Mouse (Mus musculus) gastrocnemius, adult 2 months (tissue): Measurements from ENCODE around the gene Pdxp. TPM values are rescaled to one million over a fixed set of nuclear protein-coding genes. Genes with fewer than 3 reads are reported as not detected.

ENCODE experiments used
- DNase-seq: peaks from one replicate; pipeline ENCODE4 v3.0.0; 2022
- H3K27ac ChIP-seq: fragments of 200-600 bp; 2 replicates; pipeline ENCODE4 v1.8.1; 2022; ENCODE audit warnings: mild to moderate bottlenecking
- H3K4me3 ChIP-seq: fragments of 200-600 bp; 2 replicates; pipeline ENCODE4 v1.8.1; 2022; ENCODE audit warnings: mild to moderate bottlenecking, moderate library complexity
- CTCF ChIP-seq: fragments of 200-600 bp; IDR thresholded peaks from 2 replicates; pipeline ENCODE4 v1.8.1; 2022; ENCODE audit warnings: antibody characterized with exemption, mild to moderate bottlenecking, moderate library complexity
- intact Hi-C: fragments of 180-260 bp; cut with DNase I; formaldehyde crosslinking; loops from one replicate; pipeline ENCODE4 v1.15.1; 2025
- total RNA-seq, 2 experiments: library from RNA; stranded (reverse); gene quantifications; 2 replicates each; pipeline ENCODE4 v1.2.3; 2021

Pdxp gene
- total RNA-seq, 2 experiments from 2014 or later: 1.1 to 1.4 TPM

DNA sequence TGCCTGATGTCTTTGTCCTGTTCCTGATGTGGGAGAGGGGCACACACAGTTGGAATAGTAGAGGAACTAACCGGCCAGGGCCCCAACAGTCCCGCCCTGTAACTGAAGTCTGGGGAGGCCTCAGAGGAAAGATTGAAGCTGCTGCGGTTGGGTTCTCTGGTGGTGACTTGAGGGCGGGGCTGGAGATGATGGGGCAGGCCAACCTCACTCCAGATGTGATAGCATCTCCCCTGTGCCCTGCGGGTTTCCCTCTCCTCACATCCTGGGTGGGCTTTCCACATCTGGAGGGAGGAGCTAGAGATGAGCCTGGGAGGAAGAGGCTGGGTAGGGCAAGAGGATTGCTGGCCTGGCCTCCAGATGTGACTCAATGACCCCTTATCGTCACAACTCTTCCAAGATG is 9.9 kb downstream of the Pdxp start:
- Histone ChIP-seq H3K27ac (no peak overlapping the region), H3K4me3 (no peak overlapping the region)
- TF ChIP-seq CTCF: no peak
- intact Hi-C loops: no loop called here
- DNase-seq: no peak

DNA sequence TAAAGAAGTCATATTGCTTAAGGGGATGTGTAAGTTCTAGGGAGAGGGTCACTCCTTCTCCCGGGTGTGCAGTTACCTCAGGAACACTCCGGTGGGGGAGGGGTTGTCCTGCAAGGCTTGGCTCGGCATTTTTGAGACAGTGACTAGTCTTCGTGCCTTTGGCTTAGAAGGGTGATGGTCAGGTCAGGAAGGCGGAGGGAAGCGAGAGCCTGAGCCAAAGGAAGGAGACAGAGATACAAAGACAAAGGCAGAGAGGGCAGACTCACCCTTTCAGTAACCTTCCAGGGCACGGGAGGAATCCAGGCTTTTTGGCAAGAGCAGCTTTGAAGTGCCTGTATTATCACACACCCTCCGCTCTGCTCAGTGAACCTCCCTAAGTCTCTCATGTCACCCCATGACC is 11.4 kb downstream of the Pdxp start:
- intact Hi-C loops: no loop called here
- Histone ChIP-seq H3K4me3 (no peak overlapping the region), H3K27ac (peak overlapping the region; percentile 95)
- TF ChIP-seq CTCF: no peak
- no peak for DNase-seq

DNA sequence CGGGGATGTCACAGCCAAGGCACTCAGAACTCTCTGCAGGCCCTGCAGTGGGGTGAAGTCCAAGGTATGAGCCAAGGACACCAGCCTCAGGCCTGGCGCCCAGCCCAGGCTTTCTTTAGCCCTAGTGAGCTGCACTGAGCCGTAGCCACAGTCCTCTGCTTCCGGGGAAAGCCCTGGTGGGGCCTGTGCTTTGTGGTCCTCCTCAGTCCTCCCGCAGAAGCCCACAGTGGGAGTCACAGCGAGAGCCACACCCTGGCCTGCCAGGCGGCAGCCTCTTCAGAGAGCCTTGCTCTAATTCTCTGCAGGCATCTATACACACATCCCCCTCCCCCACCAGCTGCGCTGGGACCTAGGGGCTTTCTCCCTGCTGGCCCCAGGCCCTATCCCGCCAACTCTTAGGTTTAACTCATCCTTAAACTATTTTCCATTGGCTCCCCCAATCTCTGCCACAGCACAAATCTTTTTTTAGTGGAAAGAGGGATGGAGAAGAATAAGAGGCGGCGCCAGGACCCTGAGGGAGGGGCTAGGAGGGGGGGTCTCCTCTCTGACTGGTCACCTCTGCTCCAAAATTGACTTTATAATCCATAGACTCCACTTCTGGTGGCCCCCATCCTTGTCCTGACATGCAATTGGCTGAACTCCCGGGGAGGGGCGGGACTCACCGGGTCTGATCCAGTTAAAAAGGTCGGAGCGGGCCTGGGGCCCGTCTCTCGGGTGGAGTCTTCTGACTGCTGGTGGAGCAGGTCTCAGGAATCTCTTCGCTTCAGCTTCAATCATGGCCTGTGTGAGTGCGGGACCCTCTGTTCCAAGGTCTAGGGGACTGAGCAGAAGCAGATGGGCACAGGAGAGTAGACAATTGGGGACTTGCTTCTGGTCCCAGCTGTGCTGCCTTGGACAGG is 12.6 kb downstream of the Pdxp start, which contains the start of gene Lgals1:
Gene Lgals1, plus strand, starts transcription at position 705 of the 899 bp plus-strand sequence.
- peak; percentile 94 for DNase-seq
- Histone ChIP-seq H3K4me3 (peak within 1 kb of the TSS; percentile 80), H3K27ac (peak within 1 kb of the TSS; percentile 95)
- TF ChIP-seq CTCF: no peak
- intact Hi-C loops: no loop called here

DNA sequence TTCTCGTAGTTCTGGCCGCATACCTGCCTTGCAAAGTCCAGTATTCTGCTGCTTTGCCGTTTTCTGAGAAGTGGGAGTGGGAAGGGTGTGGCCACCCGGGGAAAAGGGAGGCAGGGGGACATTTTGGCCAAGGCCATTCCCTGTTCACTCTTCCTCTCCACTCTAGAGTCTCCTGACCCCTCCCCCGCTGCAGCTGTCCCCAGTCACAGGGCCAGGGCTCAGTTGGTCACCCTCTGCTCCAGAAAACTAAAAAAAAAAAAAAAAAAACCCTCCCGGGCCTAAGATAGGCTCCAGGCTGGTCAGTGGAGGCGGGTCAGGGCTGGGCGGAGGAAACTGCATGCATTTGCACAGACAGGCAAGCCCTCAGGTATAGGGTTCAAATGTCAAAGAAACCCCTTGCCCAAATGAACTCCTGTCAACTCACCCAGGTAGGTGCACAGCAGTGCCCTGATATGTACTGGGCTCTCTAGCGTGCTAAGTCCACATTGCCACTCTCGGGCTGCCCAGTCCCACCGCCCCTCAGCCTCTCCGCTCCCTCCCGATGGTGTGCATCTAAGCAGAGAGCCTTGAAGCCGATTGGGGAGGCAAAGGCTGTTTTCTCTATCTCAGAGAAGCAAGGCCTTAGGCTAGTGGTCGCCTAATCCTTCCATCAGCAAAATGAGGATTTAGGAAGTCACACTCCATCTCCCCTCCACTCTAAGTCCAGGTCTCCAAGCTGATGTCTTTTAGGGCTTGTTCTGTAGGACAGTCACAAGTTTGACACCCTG is 13.5 kb downstream of the Pdxp start:
- intact Hi-C loops: no loop called here
- peak; percentile 78 for DNase-seq
- TF ChIP-seq CTCF: no peak
- H3K4me3 ChIP-seq: peak overlapping the region; percentile 80
- peak overlapping the region; percentile 95 for H3K27ac ChIP-seq

DNA sequence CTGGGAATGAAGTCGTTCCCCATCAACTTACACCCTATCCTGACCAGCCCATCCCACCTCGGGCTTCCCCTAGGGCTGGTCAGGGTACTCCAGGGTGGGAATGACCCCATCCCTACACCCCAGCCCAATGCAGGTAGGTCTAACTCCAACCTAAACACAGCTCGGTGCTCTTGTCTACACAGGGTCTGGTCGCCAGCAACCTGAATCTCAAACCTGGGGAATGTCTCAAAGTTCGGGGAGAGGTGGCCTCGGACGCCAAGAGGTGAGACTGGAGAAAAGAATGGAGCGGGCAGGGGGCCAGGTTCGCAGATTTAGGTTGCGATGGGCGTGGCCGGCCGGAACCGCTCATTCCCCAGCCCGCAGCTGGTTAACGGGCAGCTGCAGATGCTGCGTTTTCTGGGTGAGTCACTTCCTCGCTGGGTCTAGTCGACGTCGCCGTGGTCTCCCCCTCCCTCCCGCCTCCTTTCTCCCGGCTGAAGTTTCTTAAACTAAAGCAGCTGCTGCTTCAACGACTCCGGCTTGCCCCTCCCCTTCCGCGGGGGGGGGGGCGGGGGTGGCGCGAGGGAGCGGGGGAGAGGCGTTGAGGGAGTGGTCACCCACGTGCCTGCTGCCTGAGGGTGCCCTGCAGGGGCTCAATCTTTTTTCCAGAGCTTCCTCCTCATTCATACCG is 14.2 kb downstream of the Pdxp start:
- H3K27ac ChIP-seq: peak overlapping the region; percentile 95
- intact Hi-C loops: no loop called here
- peak; percentile 84 for DNase-seq
- peak overlapping the region; percentile 80 for H3K4me3 ChIP-seq
- TF ChIP-seq CTCF: no peak

DNA sequence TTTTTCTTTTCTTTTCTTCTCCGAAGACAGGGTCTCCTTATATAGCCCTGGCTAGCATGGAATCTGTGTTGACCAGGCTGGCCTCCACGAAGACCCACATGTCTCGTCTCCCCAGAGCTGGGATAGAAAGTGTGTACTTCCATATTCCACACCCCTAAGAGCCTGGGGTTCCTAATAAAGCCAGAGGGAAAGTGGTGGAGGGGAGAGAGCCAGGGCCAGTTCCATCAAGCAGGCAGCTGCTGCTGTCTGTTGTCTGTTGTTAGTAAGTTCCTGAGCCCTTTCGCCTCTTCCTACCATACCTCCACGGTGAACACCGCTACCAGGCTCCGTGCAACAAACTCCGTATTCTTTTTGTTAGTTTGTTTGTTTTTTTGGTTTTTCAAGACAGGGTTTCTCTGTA is 14.8 kb downstream of the Pdxp start:
- Histone ChIP-seq H3K27ac (peak overlapping the region; percentile 95), H3K4me3 (peak overlapping the region; percentile 80)
- no peak for TF ChIP-seq CTCF
- no peak for DNase-seq
- intact Hi-C loops: no loop called here

DNA sequence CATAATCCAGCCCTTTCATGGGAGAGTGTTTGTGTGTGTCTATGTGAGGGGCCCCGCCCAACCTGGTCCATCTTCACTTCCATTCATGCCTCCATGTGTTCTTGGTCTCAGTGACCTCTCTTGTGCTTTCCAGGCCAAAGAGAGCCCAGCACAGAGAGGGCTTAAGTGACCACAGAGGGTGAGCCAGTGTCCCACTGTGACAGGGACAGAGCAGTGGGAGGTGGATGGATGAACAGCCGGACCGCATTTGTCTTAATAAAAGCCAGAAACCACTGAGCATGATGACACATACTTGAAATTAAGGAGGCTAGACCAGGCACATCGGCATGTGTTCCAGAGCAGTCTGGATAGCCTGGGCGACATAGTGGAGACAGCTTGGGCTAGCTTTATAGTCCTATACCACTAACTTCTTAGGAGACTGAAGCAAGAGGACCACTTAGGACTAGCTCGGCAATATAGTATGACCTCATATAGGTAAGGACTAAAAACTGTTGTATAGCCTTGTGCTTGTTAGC is 16.5 kb downstream of the Pdxp start:
- H3K4me3 ChIP-seq: no peak overlapping the region
- no peak overlapping the region for H3K27ac ChIP-seq
- no peak for DNase-seq
- no peak for TF ChIP-seq CTCF
- intact Hi-C loops: loop anchor here (1.0 kb wide), 1 partner anchor 15 kb away; no protein-coding TSS in a partner anchor

DNA sequence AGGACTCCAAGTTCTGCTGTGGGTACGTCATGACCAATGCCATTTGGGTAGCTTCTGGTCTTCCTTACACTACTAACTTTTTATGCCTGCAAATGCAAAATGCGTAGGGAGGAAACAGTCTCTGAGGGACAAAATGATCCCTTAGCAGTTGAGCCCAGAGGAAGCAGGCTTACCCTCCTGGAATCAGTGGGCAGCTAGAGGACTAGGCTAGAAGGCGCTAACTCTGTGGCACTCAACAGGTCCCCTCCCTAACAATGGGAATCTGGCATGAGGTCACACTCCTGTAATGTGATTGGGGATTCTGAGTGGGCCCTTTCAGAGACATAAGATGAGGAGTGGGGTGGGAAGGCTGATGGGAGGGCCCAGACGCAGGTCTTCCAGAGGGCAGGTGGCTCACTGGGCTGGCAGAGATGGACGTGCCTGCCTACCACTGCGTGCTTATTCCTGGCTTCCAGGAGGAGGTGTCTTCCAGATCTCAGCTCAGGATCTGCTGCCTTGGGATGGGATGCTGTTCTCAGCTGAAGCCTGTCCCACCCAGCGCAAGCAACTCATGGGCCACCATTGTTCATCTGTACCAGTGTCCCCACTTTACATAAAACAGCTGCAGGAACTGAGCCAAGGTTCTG is 17.2 kb downstream of the Pdxp start:
- no peak for DNase-seq
- intact Hi-C loops: loop anchor here (1.0 kb wide), 1 partner anchor 16 kb away; no protein-coding TSS in a partner anchor
- Histone ChIP-seq H3K27ac (peak overlapping the region; percentile 28; the same call in 1 of the 2 replicates), H3K4me3 (no peak overlapping the region)
- TF ChIP-seq CTCF: no peak

DNA sequence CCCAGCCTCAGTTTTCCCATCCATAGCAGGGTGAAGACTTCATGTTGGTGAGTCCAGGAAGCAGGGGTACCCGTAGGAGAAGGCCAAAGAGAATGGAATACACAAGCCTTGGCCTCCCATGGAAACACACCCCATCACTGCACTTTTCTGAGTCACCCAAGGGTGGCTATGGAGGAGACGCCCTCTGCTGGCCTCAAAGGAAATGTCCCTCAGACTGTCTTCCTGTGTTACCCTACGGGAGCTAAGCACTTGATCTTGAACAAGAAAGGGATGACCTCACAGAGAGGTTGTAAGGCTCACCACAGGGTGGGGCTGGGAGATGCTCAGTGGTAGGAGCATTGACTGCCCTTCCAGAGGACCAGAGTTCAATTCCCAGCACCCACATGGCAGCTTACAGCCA is 17.9 kb downstream of the Pdxp start:
- Histone ChIP-seq H3K27ac (peak overlapping the region; percentile 28; the same call in 1 of the 2 replicates), H3K4me3 (no peak overlapping the region)
- intact Hi-C loops: no loop called here
- peak; percentile 86 for TF ChIP-seq CTCF
- peak; percentile 68 for DNase-seq

DNA sequence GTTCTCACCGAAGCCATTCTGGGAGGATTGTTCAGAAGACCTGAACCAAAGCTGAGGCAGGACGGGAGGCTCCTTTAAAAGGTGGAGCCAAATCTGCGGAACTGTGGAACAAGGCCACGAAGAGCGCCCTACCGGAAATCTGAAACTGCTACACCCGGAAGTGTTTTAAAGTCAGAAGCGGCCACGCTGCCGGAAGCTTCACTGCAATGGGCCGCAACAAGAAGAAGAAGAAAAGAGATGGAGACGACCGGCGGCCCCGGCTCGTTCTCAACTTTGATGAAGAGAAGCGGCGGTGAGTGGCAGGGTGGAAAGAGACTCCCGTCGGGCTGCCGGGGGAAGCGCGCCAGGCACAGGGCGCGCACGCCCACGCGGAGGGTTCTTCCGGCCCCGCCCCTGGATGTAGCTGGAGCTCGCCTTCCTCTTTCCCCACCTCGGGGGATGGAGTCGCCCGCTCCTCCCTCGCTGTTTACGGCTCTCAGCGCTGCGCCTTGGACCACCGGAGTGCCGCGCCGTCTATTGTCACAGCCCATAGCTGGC is 21.1 kb downstream of the Pdxp start, which contains the start of gene Nol12:
Gene Nol12, plus strand, starts transcription at position 150 of the 537 bp plus-strand sequence.
- intact Hi-C loops: no loop called here
- H3K27ac ChIP-seq: peak within 1 kb of the TSS; percentile 94
- DNase-seq: peak; percentile 84
- peak within 1 kb of the TSS; percentile 95 for H3K4me3 ChIP-seq
- no peak for TF ChIP-seq CTCF

DNA sequence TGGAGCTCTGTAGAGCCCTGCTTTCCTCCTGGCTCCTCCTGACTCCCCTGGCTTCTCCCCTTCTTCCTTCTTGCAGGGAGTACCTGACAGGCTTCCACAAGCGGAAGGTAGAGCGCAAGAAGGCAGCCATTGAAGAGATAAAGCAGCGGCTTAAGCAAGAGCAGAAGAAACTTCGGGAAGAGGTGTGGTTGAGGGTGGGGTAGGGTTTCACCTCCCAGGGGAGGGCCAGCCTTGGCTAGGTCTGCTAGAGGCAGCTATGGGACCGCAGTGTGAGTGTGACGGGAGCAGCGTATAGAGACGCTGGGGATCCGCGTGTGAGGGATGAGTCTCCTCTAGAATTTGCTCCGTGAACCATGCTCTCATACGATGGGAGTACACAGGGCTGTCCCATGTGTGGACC is 22.7 kb downstream of the Pdxp start:
- Histone ChIP-seq H3K27ac (no peak overlapping the region), H3K4me3 (no peak overlapping the region)
- intact Hi-C loops: no loop called here
- no peak for DNase-seq
- TF ChIP-seq CTCF: no peak
